Mouse (Mus musculus): ENCODE data around the gene Ddah1.
"Not testable (repeated sequence)": the region's sequence is repeated elsewhere in the genome, so short reads cannot be mapped to it uniquely, and the experiment has no call there.

The Ddah1 gene

DNA sequence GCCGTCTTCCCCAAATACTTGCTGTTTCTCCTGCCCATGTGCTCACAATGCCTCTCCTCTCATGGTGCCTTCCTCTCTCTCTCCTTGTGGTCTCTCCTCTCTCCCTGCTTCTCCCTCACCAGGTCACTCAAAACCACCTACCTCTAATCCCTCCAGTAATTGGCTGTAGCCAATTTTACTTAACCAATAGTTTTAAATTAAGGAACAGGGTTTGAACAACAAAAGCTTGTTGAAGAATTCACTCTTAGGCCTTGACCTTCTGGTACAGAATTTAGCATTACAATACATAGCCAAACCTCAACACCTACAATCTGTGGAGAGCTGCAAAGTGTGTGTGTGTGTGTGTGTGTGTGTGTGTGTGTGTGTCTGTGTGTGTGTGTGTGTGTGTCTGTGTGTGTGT, 114.8 kb downstream of the Ddah1 start:
- no peak for DNase-seq

DNA sequence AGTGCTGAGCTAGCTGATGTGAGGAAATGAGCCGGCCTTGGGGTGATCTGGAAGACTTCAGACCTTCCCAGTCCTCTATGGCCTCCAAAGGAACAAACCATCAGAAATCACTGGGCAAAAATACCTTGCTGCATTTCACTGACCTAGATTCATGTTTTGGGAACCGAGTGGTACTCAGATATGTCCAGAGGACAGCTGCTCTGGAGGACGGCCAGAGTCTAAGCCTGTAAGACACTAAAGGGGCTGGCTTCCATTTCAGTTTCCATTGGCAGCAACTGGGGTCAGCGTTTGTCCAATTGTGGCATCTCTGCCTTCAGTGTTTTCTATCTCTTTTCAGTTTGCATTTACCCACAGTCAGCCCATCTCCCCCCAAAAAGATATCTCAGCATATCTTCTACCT, 115.7 kb downstream of the Ddah1 start:
- DNase-seq, result peak; percentile 97

DNA sequence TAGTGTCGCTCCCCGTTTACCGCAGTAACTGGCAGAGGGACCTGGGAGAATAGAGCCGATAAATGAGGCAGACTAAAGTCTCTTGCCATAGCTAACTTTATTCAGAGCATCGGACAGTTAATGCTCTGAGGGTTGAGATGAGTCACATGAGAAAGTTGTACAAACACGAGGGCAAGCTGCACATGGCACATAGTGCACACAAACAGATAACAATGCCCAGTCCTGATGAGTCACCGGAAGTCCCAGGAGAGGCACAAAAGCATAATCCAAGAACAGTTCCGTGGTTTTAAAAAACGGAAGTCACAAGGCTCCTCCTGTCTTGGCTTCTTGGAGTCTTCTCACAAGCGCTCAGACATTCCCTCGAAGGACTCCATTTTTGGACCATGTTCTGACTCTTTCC, 117.6 kb downstream of the Ddah1 start:
- DNase-seq, result peak; percentile 56

DNA sequence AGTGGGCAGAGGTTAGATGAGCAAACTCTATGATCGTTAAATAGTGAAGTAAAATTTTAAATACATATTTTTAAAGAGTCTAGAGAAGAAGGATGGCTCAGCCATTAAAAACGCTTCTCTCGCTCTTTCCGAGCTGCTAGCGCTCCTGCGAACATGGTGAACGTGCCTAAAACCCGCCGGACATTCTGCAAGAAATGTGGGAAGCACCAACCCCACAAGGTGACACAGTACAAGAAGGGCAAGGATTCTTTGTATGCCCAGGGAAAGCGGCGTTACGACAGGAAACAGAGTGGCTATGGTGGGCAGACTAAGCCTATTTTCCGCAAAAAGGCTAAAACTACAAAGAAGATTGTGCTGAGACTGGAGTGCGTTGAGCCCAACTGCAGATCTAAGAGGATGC, 120.4 kb downstream of the Ddah1 start:
- DNase-seq, result peak; percentile 75

DNA sequence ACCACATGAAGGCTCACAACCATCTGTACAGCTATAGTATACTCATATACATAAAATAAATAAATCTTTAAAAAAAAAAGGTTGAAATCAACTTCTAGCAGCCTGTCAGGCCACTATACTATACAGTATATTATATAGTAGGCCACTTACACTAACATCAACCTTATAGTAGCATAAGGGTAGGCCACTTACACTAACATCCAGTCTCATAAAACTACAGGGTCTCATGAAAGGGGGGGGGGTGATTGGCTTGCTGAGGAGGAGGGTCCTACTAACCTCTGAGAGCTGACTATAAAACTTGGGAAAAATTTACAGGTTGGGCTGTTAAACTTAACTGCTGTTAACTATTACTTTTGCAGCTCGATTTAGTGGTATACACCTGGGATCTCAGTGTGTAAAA, 121.9 kb downstream of the Ddah1 start:
- no peak for DNase-seq

DNA sequence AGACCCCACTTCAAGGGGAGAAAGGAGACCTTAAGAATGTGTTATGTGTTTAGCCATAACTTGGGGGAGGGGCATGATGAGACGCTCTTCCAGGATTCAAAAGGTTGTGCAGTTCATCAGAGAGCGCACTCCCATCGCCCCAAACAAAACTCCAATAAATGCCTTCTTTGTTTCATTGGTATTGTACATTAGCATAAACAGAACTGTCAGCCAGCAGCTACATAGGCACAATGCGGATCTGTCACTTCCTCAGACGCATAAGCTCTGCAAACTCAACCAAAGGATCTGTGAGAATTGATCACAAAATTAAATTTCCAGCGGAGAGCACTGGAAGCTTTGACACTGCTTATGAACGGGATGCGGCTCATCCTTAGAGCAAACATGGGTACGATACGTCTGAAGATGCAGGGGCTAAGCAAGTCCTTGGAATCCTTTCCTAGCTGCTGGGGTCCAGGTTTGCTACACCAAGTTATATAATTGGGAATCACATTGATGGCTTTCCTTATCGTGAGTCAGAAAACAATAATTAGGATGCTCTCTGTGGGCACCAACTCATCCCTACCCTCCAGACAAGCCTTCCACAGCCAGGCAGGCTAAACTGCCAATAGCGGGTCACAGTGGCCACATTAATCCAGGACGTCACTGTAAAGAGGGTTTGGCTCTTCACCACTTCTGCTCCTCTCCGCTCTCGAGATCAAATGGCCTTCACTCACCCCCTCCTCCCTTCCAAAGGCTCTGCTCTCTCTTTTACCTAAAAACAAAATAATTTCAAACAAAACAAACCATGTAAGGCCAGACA, 123.8 kb downstream of the Ddah1 start:
- DNase-seq, result peak; percentile 48

DNA sequence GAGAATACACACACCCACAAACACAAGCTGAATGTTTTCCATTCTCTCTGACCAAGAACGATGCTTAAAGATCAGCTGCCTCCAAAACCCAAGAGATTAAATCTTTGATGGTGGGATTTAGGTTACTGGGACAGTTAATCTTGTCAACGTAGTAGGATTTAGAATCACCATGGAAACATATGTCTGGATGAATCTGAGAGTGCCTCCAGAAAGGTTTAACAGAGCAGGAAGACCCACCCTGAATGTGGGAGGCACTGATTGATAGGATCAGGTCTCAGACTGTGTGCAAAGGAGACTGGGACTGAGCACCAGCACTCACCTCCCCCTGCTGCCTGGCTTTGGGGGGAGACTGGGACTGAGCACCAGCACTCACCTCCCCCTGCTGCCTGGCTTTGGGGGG, 124.8 kb downstream of the Ddah1 start:
- DNase-seq, result no peak

DNA sequence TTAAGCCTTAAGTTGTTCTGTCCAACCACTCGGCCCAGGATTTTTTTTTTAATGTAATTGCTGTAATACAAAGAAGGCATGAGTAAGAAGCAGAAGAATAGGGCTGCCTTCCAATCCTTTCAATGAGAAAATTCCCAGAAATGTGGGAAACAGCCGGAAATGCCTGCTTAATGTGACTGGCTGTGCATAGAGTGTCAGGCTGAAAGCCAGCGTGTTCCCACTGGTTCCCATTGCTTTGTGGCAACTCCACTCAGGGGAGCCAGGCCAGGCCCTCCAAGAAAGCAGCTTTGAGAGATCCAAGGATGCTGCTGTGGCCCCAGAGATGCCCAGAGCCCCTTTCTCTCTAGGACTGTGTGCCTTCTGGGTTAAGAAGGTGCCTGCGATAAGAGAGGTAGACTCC, 126.9 kb downstream of the Ddah1 start:
- peak; percentile 94 for DNase-seq

DNA sequence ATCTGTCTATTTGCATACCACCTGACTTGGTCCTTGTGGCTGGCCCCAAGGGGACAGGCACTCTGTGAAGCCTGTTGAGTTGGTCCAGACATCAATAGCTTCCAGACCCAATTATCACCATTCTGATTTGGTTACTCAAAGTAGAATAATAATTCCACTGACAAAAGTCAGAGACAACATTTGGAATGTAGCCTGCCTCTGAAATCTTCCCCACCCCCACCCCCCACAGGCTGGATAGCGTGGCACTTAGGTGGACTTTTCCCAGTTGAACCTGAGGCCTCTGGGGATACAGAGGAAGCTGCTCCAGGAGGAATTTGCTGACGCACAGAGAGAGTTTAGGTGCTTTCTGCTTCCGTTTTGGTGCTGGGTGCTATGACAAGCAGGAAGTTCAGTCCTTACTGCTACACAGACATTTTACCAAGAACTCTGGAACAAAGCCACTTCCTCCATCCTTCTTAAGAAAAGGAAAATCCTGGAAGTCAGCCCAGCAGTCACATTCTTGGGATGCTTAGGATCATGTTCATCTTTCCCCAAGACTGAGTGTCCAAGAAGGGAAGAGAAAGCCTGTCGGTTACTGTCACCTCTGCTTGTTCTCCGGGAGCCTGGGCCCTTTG, 127.5 kb downstream of the Ddah1 start:
- DNase-seq, result peak; percentile 95

DNA sequence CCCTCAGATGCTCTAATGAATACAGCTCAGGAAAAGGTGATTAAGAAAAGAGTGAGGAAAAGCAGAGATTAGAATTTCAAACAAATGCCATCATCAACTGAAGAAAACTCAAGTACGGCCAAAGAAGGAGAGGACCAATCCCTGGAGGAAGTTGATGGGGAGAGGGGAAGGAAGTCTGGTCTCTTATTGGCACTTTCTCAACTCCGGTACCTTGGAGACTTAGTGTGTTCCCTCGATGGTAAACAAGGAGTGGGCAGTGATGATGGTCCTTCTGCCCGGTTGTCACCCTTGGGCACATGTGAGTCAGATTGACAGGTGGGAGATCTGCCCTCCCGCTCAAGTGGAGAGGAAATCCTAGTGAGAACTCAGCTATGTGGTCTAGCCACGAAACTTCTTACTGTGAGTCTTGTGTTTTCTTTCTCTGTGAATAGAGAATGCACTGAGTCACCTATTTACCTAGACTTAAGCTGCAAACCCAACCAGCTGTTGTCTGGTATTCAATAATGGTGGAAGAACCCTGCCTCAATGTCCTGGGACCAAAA, 129.0 kb downstream of the Ddah1 start:
- DNase-seq, result peak; percentile 91

DNA sequence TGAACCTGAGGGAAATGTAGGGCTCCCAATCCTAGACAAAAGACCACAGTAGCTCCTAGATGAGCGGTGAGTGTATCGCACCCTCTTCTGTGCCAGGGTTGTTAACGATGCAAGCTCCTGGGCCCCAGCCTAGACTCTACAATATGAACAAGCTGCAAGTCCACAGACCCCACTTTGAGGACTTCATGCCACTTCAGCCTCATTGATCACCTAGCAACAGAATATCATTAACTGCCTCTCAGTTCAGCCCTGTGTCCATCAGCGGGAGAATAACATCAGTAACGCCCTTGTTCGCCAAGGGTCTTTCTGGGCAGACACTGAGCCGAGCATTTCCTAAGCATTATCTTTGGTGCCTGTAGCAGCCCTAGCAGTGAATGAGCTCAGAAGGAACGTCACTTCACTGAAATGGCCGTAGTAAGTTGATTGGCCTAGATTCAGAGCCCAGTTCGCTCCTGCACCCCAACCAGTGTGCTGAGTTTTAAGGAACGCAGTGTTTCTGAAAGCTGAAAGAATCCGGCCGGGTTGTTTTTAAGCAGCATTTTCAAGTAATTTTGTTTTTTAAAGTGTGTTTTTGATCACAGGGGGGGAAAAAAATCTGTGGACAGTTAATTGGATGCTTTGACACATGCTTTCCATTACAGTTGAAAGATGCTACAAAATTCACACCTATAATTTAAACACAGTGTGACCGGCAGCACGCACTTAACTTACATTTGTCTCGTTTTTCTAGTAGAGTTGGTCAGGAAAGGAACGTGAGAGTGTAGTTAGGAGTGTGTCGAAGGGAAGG, 132.1 kb downstream of the Ddah1 start:
- no peak for DNase-seq

DNA sequence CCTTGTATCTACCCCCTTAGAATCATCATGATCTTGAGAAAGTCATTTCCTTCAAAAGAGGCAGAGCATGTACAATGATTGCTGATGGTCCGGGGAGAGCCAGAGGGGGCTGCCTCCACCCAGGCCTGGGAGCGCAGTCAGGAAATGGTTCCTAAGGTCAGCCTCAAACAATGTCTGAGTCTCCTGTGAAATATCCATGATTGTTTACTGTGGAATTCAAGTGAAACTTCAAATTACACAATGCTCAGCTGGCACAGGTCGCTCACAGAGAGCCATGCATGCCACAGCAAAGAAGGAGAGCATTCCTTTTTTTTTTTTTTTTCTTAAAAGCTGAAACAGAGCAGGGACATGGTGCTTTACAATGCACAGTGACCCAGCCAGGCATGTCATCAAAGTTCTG, 134.0 kb downstream of the Ddah1 start:
- no peak for DNase-seq

DNA sequence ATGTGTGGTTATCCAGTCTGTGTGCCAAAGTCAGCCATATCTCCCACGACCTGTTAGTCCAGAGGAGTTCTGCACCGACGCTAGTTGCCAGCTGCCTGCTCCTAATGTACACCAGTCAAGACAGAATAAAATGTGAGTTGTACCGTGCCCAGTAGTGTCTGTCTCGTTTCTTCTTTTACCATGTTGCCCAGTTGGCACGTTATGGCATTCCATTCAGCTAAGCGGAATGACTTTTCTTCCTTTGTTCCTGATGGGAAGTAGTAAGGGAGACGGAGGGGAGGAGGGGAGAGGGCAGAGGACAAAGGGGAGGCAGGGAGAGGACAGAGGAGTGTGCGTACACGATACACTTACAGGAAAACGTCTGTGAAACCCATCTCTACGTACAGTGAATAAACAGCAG, 135.7 kb downstream of the Ddah1 start:
- DNase-seq, result no peak

DNA sequence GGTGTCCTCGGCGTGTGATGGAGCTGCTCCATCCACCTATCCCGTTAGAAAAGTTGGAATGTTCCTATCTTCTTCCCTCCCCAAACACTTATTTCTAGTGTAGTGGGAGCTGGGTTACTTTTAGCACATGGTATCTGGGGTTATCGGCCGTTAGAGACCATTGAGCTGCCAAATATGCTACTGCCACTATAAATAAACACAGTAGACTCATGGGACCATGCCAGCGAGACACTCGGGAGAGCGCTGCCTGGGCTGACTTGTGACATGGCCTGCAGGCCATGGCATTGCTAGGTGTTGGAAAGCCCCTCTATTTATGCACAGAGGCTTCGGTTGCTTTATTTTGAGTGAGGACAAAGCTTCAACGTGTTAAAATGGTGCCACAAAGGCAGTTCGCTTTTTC, 139.3 kb downstream of the Ddah1 start:
- DNase-seq, result peak; percentile 98

DNA sequence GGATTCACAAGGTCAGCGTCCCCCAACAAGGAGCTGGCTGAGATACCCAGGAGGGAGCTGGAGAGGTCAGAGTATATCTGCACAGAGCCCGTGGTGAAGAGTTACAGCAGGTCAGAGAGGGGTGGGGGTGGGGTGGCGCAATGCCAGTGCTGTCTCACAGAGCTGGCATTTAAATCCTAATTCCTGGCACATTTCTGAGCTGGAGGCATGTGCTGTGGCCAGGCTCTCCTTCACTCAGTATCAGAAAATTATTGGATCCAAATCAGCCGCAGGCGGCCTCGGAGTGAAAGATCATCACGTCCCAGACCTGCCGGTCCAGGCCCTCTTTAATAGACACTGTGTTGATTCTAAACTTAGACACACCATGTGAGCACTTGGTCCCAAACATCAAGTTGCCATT, 141.4 kb downstream of the Ddah1 start:
- peak; percentile 98 for DNase-seq

DNA sequence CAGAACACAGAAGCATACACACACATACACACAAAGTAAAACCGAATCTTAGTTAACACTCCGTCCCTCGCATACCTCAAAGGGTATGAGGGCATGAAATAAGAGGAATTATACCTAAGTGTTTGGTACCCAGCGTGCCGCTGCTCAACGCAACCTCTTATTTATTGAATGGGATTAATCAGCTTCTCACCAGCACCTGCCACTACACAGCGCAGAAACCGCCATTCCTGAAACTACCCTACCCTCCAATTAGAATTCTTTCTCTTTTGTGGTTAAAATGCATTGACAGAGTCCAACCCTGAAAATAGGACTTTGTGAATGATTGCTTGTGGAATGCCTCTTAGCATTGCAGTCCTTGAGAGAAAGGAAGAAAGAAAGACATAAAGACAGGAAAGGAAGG, 145.1 kb downstream of the Ddah1 start:
- no peak for DNase-seq

DNA sequence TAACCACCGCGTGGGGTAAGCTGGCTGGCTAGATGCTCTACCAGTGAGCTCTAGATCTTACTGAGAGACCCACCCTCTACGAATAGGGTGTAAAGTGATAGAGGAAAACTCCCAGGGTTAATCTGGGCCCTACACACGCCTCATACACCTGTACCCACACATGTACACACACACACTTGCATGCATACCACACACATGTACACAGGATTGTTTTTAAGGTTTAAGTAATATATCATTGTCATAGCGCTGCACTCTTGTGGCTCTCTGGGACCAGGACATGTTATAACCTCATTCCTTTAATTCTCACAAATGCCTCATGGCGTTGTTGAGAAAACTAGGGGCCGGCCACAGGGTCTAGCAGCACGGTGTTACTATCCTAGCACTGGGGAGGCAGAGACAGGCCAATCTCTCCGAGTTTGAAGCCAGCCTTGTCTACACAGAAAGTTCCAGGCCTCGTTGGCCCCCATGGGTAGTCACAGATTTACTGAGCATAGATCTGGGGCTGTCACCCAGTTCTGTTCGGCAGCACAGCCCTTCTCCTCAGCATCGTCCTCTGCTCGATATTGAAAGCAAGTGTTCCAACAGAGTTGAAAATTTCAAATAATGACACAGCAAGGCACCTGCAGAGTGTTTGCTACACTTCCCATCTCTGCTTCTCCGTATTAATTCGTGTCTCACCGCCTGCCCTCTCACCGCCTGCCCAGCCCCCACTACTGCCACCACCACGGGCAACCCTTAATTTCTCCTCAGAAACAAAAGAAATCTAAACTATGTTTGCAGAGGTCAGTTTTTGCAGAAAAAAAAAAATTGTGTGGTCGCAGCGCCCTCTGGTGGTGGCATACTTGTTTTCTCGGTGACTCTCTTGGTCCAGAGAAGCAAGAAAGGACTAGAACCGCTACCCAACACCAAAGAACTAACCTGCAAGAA, 146.6 kb downstream of the Ddah1 start:
- no peak for DNase-seq

DNA sequence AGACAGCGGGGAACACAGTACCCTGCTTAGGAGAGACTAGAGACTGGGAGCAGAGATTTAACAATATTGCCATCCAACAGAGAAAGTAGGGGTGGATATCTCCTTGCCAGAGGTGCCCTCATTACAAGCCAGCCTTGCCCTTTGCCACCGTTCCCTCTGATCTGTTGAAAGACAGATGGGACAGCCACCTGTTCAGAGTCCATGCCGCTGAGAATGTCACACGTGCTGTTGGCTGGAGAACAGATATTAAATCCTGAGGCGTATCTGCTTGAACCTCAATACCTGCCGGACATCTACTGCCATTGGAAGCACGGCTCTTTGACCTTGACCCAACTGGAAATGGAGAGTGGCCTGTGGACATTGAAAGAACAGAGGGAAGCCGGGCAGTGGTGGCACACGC, 148.1 kb downstream of the Ddah1 start:
- no peak for DNase-seq

DNA sequence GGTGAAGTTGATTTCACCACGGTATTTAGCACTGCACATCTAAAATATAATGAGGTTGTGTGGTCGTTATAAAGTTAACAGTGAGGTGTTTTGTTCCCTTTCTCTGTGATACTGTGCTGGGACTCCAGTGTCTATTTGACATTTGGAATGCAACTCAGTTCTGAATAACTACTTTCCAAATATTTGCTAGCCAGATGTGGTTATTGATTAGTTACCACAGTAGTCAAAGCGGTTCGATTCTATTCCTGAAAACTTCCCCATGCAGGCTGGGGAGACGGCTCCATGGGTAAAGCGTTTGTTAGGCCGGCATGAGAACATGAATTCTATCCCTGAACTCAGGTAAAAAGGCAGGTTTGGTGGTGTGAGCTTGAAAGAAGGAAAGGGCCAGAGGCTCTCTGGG, 154.0 kb downstream of the Ddah1 start:
- DNase-seq, result no peak

DNA sequence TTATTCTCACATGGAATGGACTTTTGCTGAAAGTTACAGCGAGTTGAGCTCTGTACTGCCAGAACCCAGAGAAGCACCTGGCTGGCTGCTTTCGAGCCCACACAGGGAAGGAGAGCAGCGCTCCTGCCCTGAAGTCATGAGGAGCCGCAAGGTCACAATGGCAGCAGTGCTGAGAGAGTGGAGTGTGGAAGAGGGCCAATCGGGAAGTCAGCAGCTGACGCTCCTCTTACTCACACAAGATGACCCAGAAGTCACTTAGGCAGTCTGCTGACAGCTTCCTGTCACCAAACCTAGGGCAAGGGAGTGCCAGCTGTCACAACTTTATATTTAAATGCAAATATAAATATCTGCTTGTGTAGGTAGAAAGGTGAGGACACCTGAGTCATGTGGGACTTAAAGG, 154.8 kb downstream of the Ddah1 start:
- no peak for DNase-seq

DNA sequence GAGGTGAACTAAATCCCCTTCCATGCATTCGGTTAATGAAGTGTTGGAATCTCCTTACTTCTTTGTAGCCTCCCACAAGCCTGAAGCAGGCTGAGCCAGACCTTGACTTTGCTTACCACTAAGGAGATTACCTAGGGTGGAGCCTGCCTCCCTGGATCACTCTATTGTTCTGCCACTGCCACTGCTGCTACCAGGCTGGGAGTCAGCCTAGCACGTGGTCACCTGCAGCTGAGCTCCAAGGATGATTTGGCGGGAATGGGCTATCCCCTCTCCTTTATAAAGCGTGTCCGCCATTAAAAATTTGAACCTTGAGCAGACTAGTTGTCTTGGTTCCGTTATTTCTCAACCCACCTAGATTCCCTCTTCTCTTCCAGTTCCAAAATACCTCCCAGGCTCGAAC, 155.5 kb downstream of the Ddah1 start:
- DNase-seq, result not testable (repeated sequence)

DNA sequence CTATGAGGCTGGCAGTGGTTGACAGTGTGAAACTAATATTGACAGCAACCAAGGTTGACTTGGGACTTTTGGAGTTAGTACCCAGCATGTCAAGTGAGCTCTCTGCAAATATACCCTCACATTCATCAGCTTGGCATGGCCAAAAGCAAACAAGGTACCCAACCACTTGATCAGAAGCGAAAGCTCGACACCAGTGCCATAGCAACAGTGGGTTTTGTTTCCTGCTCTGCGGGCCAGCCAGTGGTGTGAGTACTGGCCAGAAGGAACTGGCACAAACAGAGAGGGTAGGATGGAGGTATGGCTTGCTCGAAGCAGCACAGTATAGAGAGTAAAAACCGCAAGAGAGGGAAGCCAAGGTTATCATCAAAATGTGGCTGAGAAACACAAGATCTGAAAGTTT, 157.9 kb downstream of the Ddah1 start:
- DNase-seq, result no peak

DNA sequence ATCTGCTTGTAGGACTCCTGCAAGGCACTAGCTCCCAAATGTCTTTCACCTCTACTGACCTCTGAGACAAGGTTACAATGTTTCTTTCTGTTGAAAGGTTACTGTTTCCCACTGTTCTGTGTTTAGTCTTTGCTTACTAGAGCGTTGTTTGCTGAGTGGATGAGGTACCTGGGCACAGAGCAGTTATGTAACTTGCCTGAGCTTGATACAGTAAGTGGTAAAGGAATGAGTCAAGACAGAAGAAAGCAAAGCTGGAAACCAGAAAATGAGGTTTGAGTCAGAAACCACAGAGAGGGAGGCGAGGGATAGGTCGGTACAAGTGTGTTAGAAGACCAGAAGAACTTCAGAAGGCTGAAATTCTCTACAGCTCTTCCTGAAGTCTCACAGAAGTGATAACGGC, 158.4 kb downstream of the Ddah1 start:
- DNase-seq, result no peak
